In genomic region chr1:172127487-172127886, GRCm38 (mm10) we compare ENCODE assay signal across 8 mouse cellular contexts. TPM values are rescaled to one million over a fixed set of nuclear protein-coding genes. Genes with fewer than 3 reads are reported as not detected.
DNase-seq lines count a peak whose midpoint lies in the region; ATAC-seq and TF ChIP-seq lines count a peak whose summit lies in the region.

No protein-coding gene starts in this region.

- H3K9ac ChIP-seq in lung, postnatal 0 days (replicated peaks; ENCODE audit: low read depth): peak overlapping the region; percentile 92
- H3K9ac ChIP-seq in kidney, embryonic 14.5 days (ENCODE audit: low read depth, low read length): peak overlapping the region; percentile 90

- TF ChIP-seq EP300 in lung, postnatal 0 days (IDR thresholded peaks at IDR 0.05): no peak

- no peak for ATAC-seq in lung, postnatal 0 days
- no peak for ATAC-seq in kidney, embryonic 14.5 days (ENCODE audit: low FRiP score, low TSS enrichment)
- no peak for ATAC-seq in granulocyte monocyte progenitor cell, adult 5-6 weeks (replicated peaks; ENCODE audit: poor library complexity, severe bottlenecking)

- no peaks in the 10 kb centered on the region for H3K27me3 ChIP-seq in lung, postnatal 0 days (replicated peaks; ENCODE audit: insufficient read depth, low read length)
- H3K27me3 ChIP-seq in forebrain, embryonic 10.5 days (ENCODE audit: poor library complexity, severe bottlenecking): no peaks in the 10 kb centered on the region
- no peaks in the 10 kb centered on the region for H3K27me3 ChIP-seq in kidney, embryonic 14.5 days (ENCODE audit: control insufficient read depth, insufficient read depth, low read length)
- H3K27me3 ChIP-seq in myocyte (ENCODE audit: control insufficient read depth, insufficient read depth, insufficient read length): no peaks in the 10 kb centered on the region

- peak overlapping the region; percentile 81 for H3ac ChIP-seq in myocyte (ENCODE audit: control insufficient read depth, insufficient read length)

- H3K9me3 ChIP-seq in lung, postnatal 0 days (ENCODE audit: low read length): no peaks in the 10 kb centered on the region
- no peaks in the 10 kb centered on the region for H3K9me3 ChIP-seq in forebrain, embryonic 10.5 days
- H3K9me3 ChIP-seq in kidney, embryonic 14.5 days (ENCODE audit: control insufficient read depth, low read length): no peaks in the 10 kb centered on the region

- H3K27ac ChIP-seq in lung, postnatal 0 days (ENCODE audit: low read length): no peak overlapping the region
- peak overlapping the region; percentile 91 for H3K27ac ChIP-seq in forebrain, embryonic 10.5 days
- no peak overlapping the region for H3K27ac ChIP-seq in kidney, embryonic 14.5 days (ENCODE audit: low read depth, low read length)

- WGBS in lung, postnatal 0 days: 15% methylated on average over 5 of the region's 5 CpGs
- WGBS in forebrain, embryonic 10.5 days: 61% methylated on average over 5 of the region's 5 CpGs
- WGBS in kidney, embryonic 14.5 days: 33% methylated on average over 5 of the region's 5 CpGs

- TF ChIP-seq CTCF in lung, postnatal 0 days (IDR thresholded peaks at IDR 0.05): no peak

- peaks cover 24% of the 10 kb centered on the region for H3K79me2 ChIP-seq in myocyte (ENCODE audit: control insufficient read depth, insufficient read depth)

- peaks cover 11% of the 10 kb centered on the region; the same call in 1 of the 2 replicates for H3K4me1 ChIP-seq in lung, postnatal 0 days (ENCODE audit: insufficient read depth, low read depth, low read length)
- H3K4me1 ChIP-seq in forebrain, embryonic 10.5 days: peaks cover 14% of the 10 kb centered on the region
- H3K4me1 ChIP-seq in kidney, embryonic 14.5 days (ENCODE audit: control insufficient read depth, insufficient read depth, low read length): peaks cover 7% of the 10 kb centered on the region

- H3K4me2 ChIP-seq in lung, postnatal 0 days (replicated peaks; ENCODE audit: low read depth, low read length): peak overlapping the region; percentile 75
- H3K4me2 ChIP-seq in kidney, embryonic 14.5 days (replicated peaks; ENCODE audit: low read depth, low read length): peak overlapping the region; percentile 71
- H3K4me2 ChIP-seq in myocyte (ENCODE audit: low read depth): peak overlapping the region; percentile 93

- peaks cover 13% of the 10 kb centered on the region for H3K36me3 ChIP-seq in lung, postnatal 0 days (ENCODE audit: insufficient read depth, low read length)
- peaks cover 56% of the 10 kb centered on the region for H3K36me3 ChIP-seq in forebrain, embryonic 10.5 days (replicated peaks)
- peaks cover 48% of the 10 kb centered on the region for H3K36me3 ChIP-seq in kidney, embryonic 14.5 days (ENCODE audit: control insufficient read depth, insufficient read depth, low read length)
- peaks cover 33% of the 10 kb centered on the region for H3K36me3 ChIP-seq in myocyte (ENCODE audit: control insufficient read depth, insufficient read depth)

- TF ChIP-seq POLR2A in myocyte (IDR thresholded peaks at IDR 0.05; ENCODE audit: insufficient read length, low read depth): no peak

- DNase-seq in lung, postnatal 0 days (ENCODE audit: low spot score): no peak
- no peak for DNase-seq in lung, postnatal 36 days
- DNase-seq in forebrain, embryonic 10.5 days (ENCODE audit: extremely low spot score, low spot score): no peak
- no peak for DNase-seq in ovary, postnatal 10 days (ENCODE audit: low spot score)
- no peak for DNase-seq in right cerebral cortex, postnatal 25 days

- peak overlapping the region; percentile 69 for H3K4me3 ChIP-seq in lung, postnatal 0 days (ENCODE audit: low read depth, low read length)
- H3K4me3 ChIP-seq in forebrain, embryonic 10.5 days: peak overlapping the region; percentile 85
- peak overlapping the region; percentile 94 for H3K4me3 ChIP-seq in kidney, embryonic 14.5 days (ENCODE audit: low read length)
- peak overlapping the region; percentile 89 for H3K4me3 ChIP-seq in myocyte

TF ChIP-seq in myocyte, 11 proteins besides CTCF, POLR2A, EP300 and RAD21:
- TF ChIP-seq CEBPB (IDR thresholded peaks at IDR 0.05; ENCODE audit: insufficient read depth, poor library complexity, severe bottlenecking): no peak
- no peak for TF ChIP-seq REST (IDR thresholded peaks at IDR 0.05; ENCODE audit: insufficient read depth, insufficient read length)
- no peak for TF ChIP-seq USF1 (IDR thresholded peaks at IDR 0.05; ENCODE audit: low read depth)
- TF ChIP-seq MAX (IDR thresholded peaks at IDR 0.05; ENCODE audit: low read depth): no peak
- TF ChIP-seq POLR2AphosphoS2 (IDR thresholded peaks at IDR 0.05; ENCODE audit: insufficient read length, low read depth): no peak
- no peak for TF ChIP-seq SRF (IDR thresholded peaks at IDR 0.05; ENCODE audit: control insufficient read depth, insufficient read length, low read depth)
- TF ChIP-seq E2F4 (IDR thresholded peaks at IDR 0.05; ENCODE audit: insufficient read depth): no peak
- no peak for TF ChIP-seq MYOD1 (IDR thresholded peaks at IDR 0.05; ENCODE audit: control insufficient read depth in 1 of 3, insufficient read length in 2 of 3, low read depth in 2 of 3)

RNA-seq across cellular contexts. Expression of gene Pex19, which starts 0.9 kb away (rescaled TPM):
- 74.5 and 74.9 TPM in 2 replicates for polyA plus RNA-seq in lung, postnatal 0 days (2015; fragmentation: Nextera tagmentation; extraction: Ambion mirVana)
- polyA plus RNA-seq in forebrain, embryonic 10.5 days (2016; fragmentation: Nextera tagmentation; extraction: Ambion mirVana): 153 and 159 TPM in 2 replicates
- 95.1 and 138 TPM in 2 replicates for polyA plus RNA-seq in kidney, embryonic 14.5 days (2014; fragmentation: Nextera tagmentation; extraction: Ambion mirVana)
- 184 TPM for polyA plus RNA-seq in myocyte (2012; fragmentation: generic; extraction: Trizol)
- 28.3 and 40.3 TPM in 2 replicates for total RNA-seq in granulocyte monocyte progenitor cell, adult 5-6 weeks (2014; fragmentation: Nextera tagmentation)
- total RNA-seq in granulocyte monocyte progenitor cell, adult 5-6 weeks (2017): 35.8 and 47.3 TPM in 2 replicates

RNA-seq across cellular contexts. Expression of gene Dcaf8, which starts 20.4 kb away (rescaled TPM):
- 93.7 and 96.6 TPM in 2 replicates for polyA plus RNA-seq in lung, postnatal 0 days (2015; fragmentation: Nextera tagmentation; extraction: Ambion mirVana)
- 132 and 138 TPM in 2 replicates for polyA plus RNA-seq in forebrain, embryonic 10.5 days (2016; fragmentation: Nextera tagmentation; extraction: Ambion mirVana)
- 78.3 and 114 TPM in 2 replicates for polyA plus RNA-seq in kidney, embryonic 14.5 days (2014; fragmentation: Nextera tagmentation; extraction: Ambion mirVana)
- 80.0 TPM for polyA plus RNA-seq in myocyte (2012; fragmentation: generic; extraction: Trizol)
- total RNA-seq in granulocyte monocyte progenitor cell, adult 5-6 weeks (2014; fragmentation: Nextera tagmentation): 68.0 and 76.2 TPM in 2 replicates
- total RNA-seq in granulocyte monocyte progenitor cell, adult 5-6 weeks (2017): 107 and 114 TPM in 2 replicates

RNA-seq across cellular contexts. Expression of gene Ncstn, which starts 44.9 kb away (rescaled TPM):
- 103 and 108 TPM in 2 replicates for polyA plus RNA-seq in lung, postnatal 0 days (2015; fragmentation: Nextera tagmentation; extraction: Ambion mirVana)
- 91.6 and 95.3 TPM in 2 replicates for polyA plus RNA-seq in forebrain, embryonic 10.5 days (2016; fragmentation: Nextera tagmentation; extraction: Ambion mirVana)
- polyA plus RNA-seq in kidney, embryonic 14.5 days (2014; fragmentation: Nextera tagmentation; extraction: Ambion mirVana): 66.5 and 136 TPM in 2 replicates
- polyA plus RNA-seq in myocyte (2012; fragmentation: generic; extraction: Trizol): 49.7 TPM
- 63.1 and 77.4 TPM in 2 replicates for total RNA-seq in granulocyte monocyte progenitor cell, adult 5-6 weeks (2014; fragmentation: Nextera tagmentation)
- 29.3 and 38.9 TPM in 2 replicates for total RNA-seq in granulocyte monocyte progenitor cell, adult 5-6 weeks (2017)

RNA-seq across cellular contexts. Expression of gene Copa, which starts 45.2 kb away (rescaled TPM):
- polyA plus RNA-seq in lung, postnatal 0 days (2015; fragmentation: Nextera tagmentation; extraction: Ambion mirVana): 99.1 and 111 TPM in 2 replicates
- polyA plus RNA-seq in forebrain, embryonic 10.5 days (2016; fragmentation: Nextera tagmentation; extraction: Ambion mirVana): 176 TPM in 2 replicates
- polyA plus RNA-seq in kidney, embryonic 14.5 days (2014; fragmentation: Nextera tagmentation; extraction: Ambion mirVana): 78.1 and 194 TPM in 2 replicates
- polyA plus RNA-seq in myocyte (2012; fragmentation: generic; extraction: Trizol): 144 TPM
- 183 and 188 TPM in 2 replicates for total RNA-seq in granulocyte monocyte progenitor cell, adult 5-6 weeks (2014; fragmentation: Nextera tagmentation)
- 175 and 184 TPM in 2 replicates for total RNA-seq in granulocyte monocyte progenitor cell, adult 5-6 weeks (2017)
